Mouse (Mus musculus): ENCODE results near the gene Rint1. TPM values are rescaled to one million over a fixed set of nuclear protein-coding genes. Genes with fewer than 3 reads are reported as not detected.
"Not testable (repeated sequence)": the region's sequence is repeated elsewhere in the genome, so short reads cannot be mapped to it uniquely, and the experiment has no call there.

Gene Rint1
- polyA plus RNA-seq, 1 experiment = 14.0 TPM

DNA sequence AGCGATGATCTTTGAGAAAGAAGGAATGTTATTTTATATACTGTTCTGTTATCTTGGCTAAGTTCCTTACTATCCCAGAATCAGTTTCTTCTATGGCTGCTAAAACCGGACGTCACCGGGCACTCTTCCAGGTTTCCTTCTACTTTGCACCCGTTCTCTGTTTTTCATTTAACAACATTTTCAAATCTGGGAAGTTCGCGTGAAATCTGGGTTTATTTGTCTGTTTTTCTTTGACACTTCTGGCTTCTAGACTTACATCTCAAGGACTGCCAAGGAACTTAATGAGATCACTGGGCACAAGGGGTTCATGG is 57.0 kb downstream of the Rint1 start:
- peak; percentile 73 for DNase-seq
- 0 out of 2 replicates have a peak, but pooled peaks cover 2% of the 10 kb centered on the region for H3K36me3 ChIP-seq (ENCODE audit: control insufficient read depth, insufficient read depth, low read length)
- TF ChIP-seq POLR2A (IDR thresholded peaks at IDR 0.05; ENCODE audit: low read depth, low read length) (no peak), CTCF (conservative IDR thresholded peaks at IDR 0.05; ENCODE audit: insufficient read depth, insufficient read length, low read depth, low read length) (no peak)
- peaks cover 9% of the 10 kb centered on the region; the same call in 1 of the 2 replicates for H3K4me1 ChIP-seq (ENCODE audit: control insufficient read depth, insufficient read depth, low read length)
- H3K4me3 ChIP-seq (ENCODE audit: insufficient read depth, low read depth, low read length) = peak overlapping the region; percentile 76
- H3K27me3 ChIP-seq (replicated peaks; ENCODE audit: control insufficient read depth, insufficient read depth, low read length) = no peaks in the 10 kb centered on the region
- peak overlapping the region; percentile 87 for H3K27ac ChIP-seq (ENCODE audit: insufficient read depth, low read depth, low read length)
- WGBS = 7% methylated on average over 7 of the region's 7 CpGs

DNA sequence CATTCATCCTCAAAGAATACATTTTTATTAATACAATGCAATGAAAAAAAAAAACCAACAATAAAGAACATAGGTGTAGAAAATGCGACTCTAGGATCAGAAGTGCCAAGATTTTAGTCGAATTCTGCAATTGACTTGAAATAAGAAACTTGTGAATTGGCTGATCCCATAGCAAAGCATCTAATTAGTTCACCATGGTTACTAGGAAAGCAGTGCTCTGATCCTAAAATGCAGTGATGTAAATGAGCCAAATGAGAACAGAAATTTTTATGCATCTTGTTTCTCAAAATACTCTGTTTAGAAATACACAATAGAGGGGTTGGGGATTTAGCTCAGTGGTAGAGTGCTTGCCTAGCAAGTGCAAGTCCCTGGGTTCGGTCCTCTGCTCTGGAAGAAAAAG is 57.6 kb downstream of the Rint1 start:
- Histone ChIP-seq H3K27ac (ENCODE audit: insufficient read depth, low read depth, low read length) (no peak overlapping the region), H3K27me3 (replicated peaks; ENCODE audit: control insufficient read depth, insufficient read depth, low read length) (no peaks in the 10 kb centered on the region), H3K36me3 (ENCODE audit: control insufficient read depth, insufficient read depth, low read length) (0 out of 2 replicates have a peak, but pooled peaks cover under 1% of the 10 kb centered on the region), H3K4me3 (ENCODE audit: insufficient read depth, low read depth, low read length) (no peak overlapping the region), H3K4me1 (ENCODE audit: control insufficient read depth, insufficient read depth, low read length) (peaks cover 9% of the 10 kb centered on the region; the same call in 1 of the 2 replicates)
- no peak for TF ChIP-seq CTCF (conservative IDR thresholded peaks at IDR 0.05; ENCODE audit: insufficient read depth, insufficient read length, low read depth, low read length)
- TF ChIP-seq POLR2A (IDR thresholded peaks at IDR 0.05; ENCODE audit: low read depth, low read length) = no peak
- no peak for DNase-seq
- 83% methylated on average over 3 of the region's 3 CpGs for WGBS

- no peaks in the 10 kb centered on the region; the same call in 1 of the 2 replicates for H3K36me3 ChIP-seq (ENCODE audit: control insufficient read depth, insufficient read depth, low read length)
- no peaks in the 10 kb centered on the region; the same call in 1 of the 2 replicates for H3K4me1 ChIP-seq (ENCODE audit: control insufficient read depth, insufficient read depth, low read length)
- under 1% methylated on average over 61 of the region's 61 CpGs for WGBS
- TF ChIP-seq POLR2A (IDR thresholded peaks at IDR 0.05; ENCODE audit: low read depth, low read length) (peak; percentile 41), CTCF (conservative IDR thresholded peaks at IDR 0.05; ENCODE audit: insufficient read depth, insufficient read length, low read depth, low read length) (peak; percentile 56)
- peak; percentile 94 for DNase-seq
- peak overlapping the region; percentile 74 for H3K4me3 ChIP-seq (ENCODE audit: insufficient read depth, low read depth, low read length)
- no peaks in the 10 kb centered on the region for H3K27me3 ChIP-seq (replicated peaks; ENCODE audit: control insufficient read depth, insufficient read depth, low read length)
- no peak overlapping the region; the same call in 1 of the 2 replicates for H3K27ac ChIP-seq (ENCODE audit: insufficient read depth, low read depth, low read length)
Measured at GRCm38 (mm10) chr5:23850345-23851159, 63.0 kb downstream of the Rint1 start.

DNA sequence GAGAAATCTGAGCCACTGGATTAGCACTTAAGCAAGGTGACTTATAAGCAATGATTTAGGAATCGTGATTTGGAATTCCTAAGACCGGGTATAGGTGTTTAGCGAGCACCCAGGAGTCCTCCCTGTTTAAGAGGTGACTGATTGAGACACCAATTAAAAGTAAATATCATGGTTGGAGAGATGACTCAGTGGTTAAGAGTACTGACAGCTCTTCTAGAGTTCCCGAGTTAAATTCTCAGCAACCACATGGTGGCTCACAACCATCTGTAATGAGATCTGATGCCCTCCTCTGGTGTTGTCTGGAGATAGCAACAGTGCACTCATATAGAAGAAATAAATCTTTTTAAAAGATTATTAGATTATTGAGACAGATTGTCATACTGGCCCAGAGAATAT is 63.6 kb downstream of the Rint1 start:
- H3K4me1 ChIP-seq (ENCODE audit: control insufficient read depth, insufficient read depth, low read length); H3K27me3 ChIP-seq (replicated peaks; ENCODE audit: control insufficient read depth, insufficient read depth, low read length); DNase-seq; H3K27ac ChIP-seq (ENCODE audit: insufficient read depth, low read depth, low read length); H3K36me3 ChIP-seq (ENCODE audit: control insufficient read depth, insufficient read depth, low read length): not testable (repeated sequence)
- 3% methylated on average over 4 of the region's 4 CpGs for WGBS
- peak overlapping the region; percentile 74 for H3K4me3 ChIP-seq (ENCODE audit: insufficient read depth, low read depth, low read length)

DNA sequence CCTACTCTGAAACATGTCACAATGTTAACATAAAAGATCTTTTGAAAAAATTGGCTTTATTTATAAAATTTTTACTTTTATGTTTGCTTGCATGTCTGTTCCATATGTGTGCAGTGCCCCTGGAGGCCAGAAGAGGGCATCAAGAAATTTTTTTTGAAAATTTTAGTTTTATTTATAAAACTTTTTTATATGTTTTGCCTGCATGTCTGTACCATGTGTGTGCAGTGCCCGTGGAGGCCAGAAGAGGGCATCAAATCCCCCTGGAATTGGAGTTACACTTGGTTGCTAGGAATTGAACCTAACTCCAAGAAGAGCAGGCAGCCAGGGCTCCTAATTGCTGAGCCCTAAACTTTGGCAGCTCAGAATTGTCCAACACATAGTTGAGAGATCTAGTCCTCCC is 65.4 kb downstream of the Rint1 start:
- H3K27me3 ChIP-seq (replicated peaks; ENCODE audit: control insufficient read depth, insufficient read depth, low read length); H3K4me3 ChIP-seq (ENCODE audit: insufficient read depth, low read depth, low read length); H3K27ac ChIP-seq (ENCODE audit: insufficient read depth, low read depth, low read length); H3K36me3 ChIP-seq (ENCODE audit: control insufficient read depth, insufficient read depth, low read length); H3K4me1 ChIP-seq (ENCODE audit: control insufficient read depth, insufficient read depth, low read length); DNase-seq: not testable (repeated sequence)
- WGBS = 89% methylated on average over 1 of the region's 1 CpGs

GRCm38 (mm10) chr5:23855484-23855883 is 68.0 kb downstream of the Rint1 start:
- Histone ChIP-seq H3K4me1 (ENCODE audit: control insufficient read depth, insufficient read depth, low read length) (no peaks in the 10 kb centered on the region; the same call in 1 of the 2 replicates), H3K27me3 (replicated peaks; ENCODE audit: control insufficient read depth, insufficient read depth, low read length) (no peaks in the 10 kb centered on the region), H3K4me3 (ENCODE audit: insufficient read depth, low read depth, low read length) (no peak overlapping the region), H3K36me3 (ENCODE audit: control insufficient read depth, insufficient read depth, low read length) (no peaks in the 10 kb centered on the region; the same call in 1 of the 2 replicates), H3K27ac (ENCODE audit: insufficient read depth, low read depth, low read length) (no peak overlapping the region)
- 93% methylated on average over 6 of the region's 6 CpGs for WGBS
- TF ChIP-seq CTCF (conservative IDR thresholded peaks at IDR 0.05; ENCODE audit: insufficient read depth, insufficient read length, low read depth, low read length) = no peak
- no peak for DNase-seq

- TF ChIP-seq POLR2A (IDR thresholded peaks at IDR 0.05; ENCODE audit: low read depth, low read length) = no peak
- H3K4me3 ChIP-seq (ENCODE audit: insufficient read depth, low read depth, low read length) = no peak overlapping the region
- H3K4me1 ChIP-seq (ENCODE audit: control insufficient read depth, insufficient read depth, low read length) = no peaks in the 10 kb centered on the region
- WGBS = 80% methylated on average over 1 of the region's 1 CpGs
- no peaks in the 10 kb centered on the region; the same call in 1 of the 2 replicates for H3K36me3 ChIP-seq (ENCODE audit: control insufficient read depth, insufficient read depth, low read length)
- H3K27me3 ChIP-seq (replicated peaks; ENCODE audit: control insufficient read depth, insufficient read depth, low read length) = no peaks in the 10 kb centered on the region
- no peak for DNase-seq
- no peak overlapping the region for H3K27ac ChIP-seq (ENCODE audit: insufficient read depth, low read depth, low read length)
Measured at GRCm38 (mm10) chr5:23856164-23856563, 68.7 kb downstream of the Rint1 start.
